ENCODE assay signal across 7 mouse cellular contexts in the genomic region with DNA sequence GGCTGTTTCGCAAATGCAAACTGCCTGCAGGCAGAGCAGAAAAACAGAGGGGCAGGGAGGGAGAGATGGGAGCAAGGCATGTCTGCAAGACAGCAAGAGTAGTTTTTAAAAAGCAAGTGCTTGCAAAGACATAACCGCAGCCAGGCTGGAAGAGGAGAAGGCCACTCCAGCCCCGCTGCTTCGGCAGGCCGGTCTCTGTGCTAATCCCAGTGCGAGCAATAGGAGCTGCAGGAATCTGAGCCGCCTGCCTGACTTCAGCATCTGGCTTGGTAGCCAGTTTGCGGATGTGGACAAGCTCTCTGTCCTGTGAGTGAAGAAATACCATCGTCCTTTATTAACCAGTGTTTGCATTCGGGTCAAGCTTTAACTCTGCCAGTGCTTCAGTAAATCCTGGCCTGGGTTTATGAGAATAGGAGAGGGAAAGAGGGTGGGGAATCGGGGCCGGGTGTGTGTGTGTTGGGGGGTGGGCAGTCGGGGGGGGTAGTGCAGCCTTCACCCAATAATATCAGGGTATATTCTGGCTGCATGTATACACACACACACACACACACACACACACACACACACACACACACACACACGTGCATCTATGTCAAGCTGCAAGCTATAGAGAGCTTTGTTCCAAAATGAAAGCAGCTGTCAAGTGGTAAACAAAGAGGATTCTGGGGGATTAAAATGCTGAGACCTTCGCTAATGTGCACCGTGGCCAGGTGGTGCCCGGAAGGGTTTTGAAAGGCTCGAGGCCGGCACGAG.
DNase-seq lines count a peak whose midpoint lies in the region; ATAC-seq lines count a peak whose summit lies in the region.

No protein-coding gene starts in this region.

- no peaks in the 10 kb centered on the region for H3K36me3 ChIP-seq in forebrain, embryonic 13.5 days (ENCODE audit: poor library complexity, severe bottlenecking)
- no peaks in the 10 kb centered on the region for H3K36me3 ChIP-seq in hindbrain, embryonic 16.5 days (ENCODE audit: control insufficient read depth, insufficient read depth, low read length)

- H3K4me2 ChIP-seq in forebrain, embryonic 13.5 days, result peak overlapping the region; percentile 48
- H3K4me2 ChIP-seq in hindbrain, embryonic 16.5 days (ENCODE audit: low read length), result peak overlapping the region; percentile 40

- no peaks in the 10 kb centered on the region for H3K9me3 ChIP-seq in forebrain, embryonic 13.5 days (replicated peaks)
- H3K9me3 ChIP-seq in hindbrain, embryonic 16.5 days (ENCODE audit: control insufficient read depth, low read length), result no peaks in the 10 kb centered on the region

- WGBS in forebrain, embryonic 13.5 days, result under 1% methylated on average over 20 of the region's 20 CpGs
- WGBS in hindbrain, embryonic 16.5 days, result 6% methylated on average over 20 of the region's 20 CpGs

- peak overlapping the region; percentile 85 for H3K27ac ChIP-seq in forebrain, embryonic 13.5 days
- peak overlapping the region; percentile 66 for H3K27ac ChIP-seq in hindbrain, embryonic 16.5 days (ENCODE audit: low read depth, low read length)

- peaks cover 32% of the 10 kb centered on the region for H3K4me1 ChIP-seq in forebrain, embryonic 13.5 days
- H3K4me1 ChIP-seq in hindbrain, embryonic 16.5 days (ENCODE audit: control insufficient read depth, insufficient read depth, low read depth, low read length), result peaks cover 16% of the 10 kb centered on the region

- peak overlapping the region; percentile 47; the same call in 1 of the 2 replicates for H3K9ac ChIP-seq in forebrain, embryonic 13.5 days
- H3K9ac ChIP-seq in hindbrain, embryonic 16.5 days (ENCODE audit: low read depth, low read length), result peak overlapping the region; percentile 35; the same call in 1 of the 2 replicates

- H3K27me3 ChIP-seq in forebrain, embryonic 13.5 days, result 0 out of 2 replicates have a peak, but pooled peaks cover 7% of the 10 kb centered on the region
- no peaks in the 10 kb centered on the region for H3K27me3 ChIP-seq in hindbrain, embryonic 16.5 days (replicated peaks; ENCODE audit: control insufficient read depth, insufficient read depth, low read length)

- peak overlapping the region; percentile 5; the same call in 1 of the 2 replicates for H3K4me3 ChIP-seq in forebrain, embryonic 13.5 days
- no peak overlapping the region for H3K4me3 ChIP-seq in hindbrain, embryonic 16.5 days (ENCODE audit: low read length)

- DNase-seq in right cerebral cortex, adult 2 months (ENCODE audit: low spot score in 2 of 2), result peak; percentile 8 to 25
- no peak for DNase-seq in right cerebral cortex, postnatal 25 days
- DNase-seq in lung, postnatal 10 days, result peak; percentile 37
- peak; percentile 85 for DNase-seq in yolk sac, embryonic 10.5 days (ENCODE audit: low spot score)
- no peak for DNase-seq in cerebellum, adult 11 months

- ATAC-seq in forebrain, embryonic 13.5 days, result peak; percentile 79
- peak; percentile 84 for ATAC-seq in hindbrain, embryonic 16.5 days

Comparison
In these comparisons a context has a peak if more than half of its experiments do, and no peak if none do; other contexts are left out.
1. DNase-seq: peak in right cerebral cortex, adult 2 months (2 of 2), lung, postnatal 10 days (single experiment) and yolk sac, embryonic 10.5 days (single experiment); none in right cerebral cortex, postnatal 25 days (single experiment) and cerebellum, adult 11 months (single experiment).